Mouse (Mus musculus) left cerebral cortex, postnatal 36 days (tissue): ENCODE data around the gene Apol8. TPM values are rescaled to one million over a fixed set of nuclear protein-coding genes. Genes with fewer than 3 reads are reported as not detected.
A peak's percentile ranks its signal among the peaks of the same experiment; 100 is the strongest.

Experiments
- DNase-seq, 2 experiments: peaks; one replicate each; pipeline ENCODE4 v3.0.0; 2021 to 2022; ENCODE audit warnings: low spot score in 2 of 2, mixed read lengths in 1 of 2
- intact Hi-C: fragments of 180-260 bp; cut with DNase I; formaldehyde crosslinking; loops from one replicate; pipeline ENCODE4 v1.15.1; 2025
- total RNA-seq, 2 experiments: library from RNA; stranded (reverse); gene quantifications; 2 replicates each; pipeline ENCODE4 v1.2.3; 2021

The Apol8 gene
- 1 to 10 TPM; 4.0 TPM for total RNA-seq

GRCm38 (mm10) chr15:77756848-77757247, at the start of gene Apol8:
Apol8 (minus strand) TSS chr15:77757003.
- peak; percentile 59 to 68 for DNase-seq
- intact Hi-C loops: no loop called here

GRCm38 (mm10) chr15:77805657-77806056, 48.9 kb upstream of the Apol8 start:
- intact Hi-C loops: no loop called here
- no peak for DNase-seq

- intact Hi-C loops: loop anchor here (5.0 kb wide), 1 partner anchor 37 kb away; the partner anchor contains the start of gene Myh9
- no peak for DNase-seq
Measured at GRCm38 (mm10) chr15:77804949-77805348, 48.1 kb upstream of the Apol8 start.

GRCm38 (mm10) chr15:77804460-77804859, 47.7 kb upstream of the Apol8 start:
- no peak for DNase-seq
- intact Hi-C loops: loop anchor here (5.0 kb wide), 1 partner anchor 38 kb away; the partner anchor contains the start of gene Myh9

- no peak for DNase-seq
- intact Hi-C loops: loop anchor here (5.0 kb wide), 1 partner anchor 39 kb away; the partner anchor contains the start of gene Myh9
Measured at GRCm38 (mm10) chr15:77803747-77804146, 46.9 kb upstream of the Apol8 start.

GRCm38 (mm10) chr15:77802992-77803391, 46.2 kb upstream of the Apol8 start:
- no peak for DNase-seq
- intact Hi-C loops: loop anchor here (5.0 kb wide), 1 partner anchor 39 kb away; the partner anchor contains the start of gene Myh9

GRCm38 (mm10) chr15:77801188-77801587, 44.4 kb upstream of the Apol8 start:
- DNase-seq: no peak
- intact Hi-C loops: loop anchor here (5.0 kb wide), 1 partner anchor 41 kb away; the partner anchor contains the start of gene Myh9

- intact Hi-C loops: loop anchor here (5.0 kb wide), 1 partner anchor 42 kb away; the partner anchor contains the start of gene Myh9
Measured at GRCm38 (mm10) chr15:77800511-77800910, 43.7 kb upstream of the Apol8 start.

GRCm38 (mm10) chr15:77799491-77800474, 43.0 kb upstream of the Apol8 start:
- intact Hi-C loops: loop anchor here (5.0 kb wide), 1 partner anchor 43 kb away; the partner anchor contains the start of gene Myh9
- DNase-seq: no peak

More at GRCm38 (mm10) chr15:77800511-77800910, 43.7 kb upstream of the Apol8 start:
- DNase-seq: peak in 1 of 2 experiments; percentile 33

GRCm38 (mm10) chr15:77798664-77799490, 42.1 kb upstream of the Apol8 start:
- DNase-seq: peak; percentile 56
- intact Hi-C loops: no loop called here

- DNase-seq: no peak
- intact Hi-C loops: no loop called here
Measured at GRCm38 (mm10) chr15:77797609-77798411, 41.0 kb upstream of the Apol8 start.

- intact Hi-C loops: no loop called here
- no peak for DNase-seq
Measured at GRCm38 (mm10) chr15:77796409-77797035, 39.7 kb upstream of the Apol8 start.

- intact Hi-C loops: no loop called here
- DNase-seq: no peak
Measured at GRCm38 (mm10) chr15:77794908-77795356, 38.1 kb upstream of the Apol8 start.

- DNase-seq: no peak
- intact Hi-C loops: no loop called here
Measured at GRCm38 (mm10) chr15:77794138-77794907, 37.5 kb upstream of the Apol8 start.

- intact Hi-C loops: no loop called here
Measured at GRCm38 (mm10) chr15:77793554-77793953, 36.8 kb upstream of the Apol8 start.

GRCm38 (mm10) chr15:77793094-77793493, 36.3 kb upstream of the Apol8 start:
- DNase-seq: no peak
- intact Hi-C loops: no loop called here

More at GRCm38 (mm10) chr15:77793554-77793953, 36.8 kb upstream of the Apol8 start:
- peak; percentile 61 to 68 for DNase-seq

- DNase-seq: no peak
- intact Hi-C loops: no loop called here
Measured at GRCm38 (mm10) chr15:77792056-77792455, 35.3 kb upstream of the Apol8 start.
